9 mouse cellular contexts compared by ENCODE assay signal in the genomic region with DNA sequence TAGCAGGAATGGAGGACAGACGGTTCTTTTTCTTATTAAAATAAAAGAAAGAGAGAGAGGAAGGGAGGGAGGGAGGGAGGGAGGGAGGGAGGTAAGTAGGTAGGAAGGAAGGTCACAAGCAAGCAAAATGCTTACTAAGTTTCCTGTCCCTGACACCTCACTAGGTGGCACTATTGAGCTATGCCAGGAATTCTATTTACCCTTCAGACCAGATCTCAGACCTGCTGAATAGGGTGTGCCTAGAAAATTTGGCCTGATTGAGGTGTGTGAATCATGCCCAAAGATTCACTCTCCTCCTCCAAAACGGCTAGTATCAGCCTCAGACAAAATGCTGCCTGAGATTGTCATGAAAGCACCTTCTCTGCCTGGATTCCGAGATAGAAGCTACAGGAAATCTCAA. TPM values are rescaled to one million over a fixed set of nuclear protein-coding genes. Genes with fewer than 3 reads are reported as not detected.
A peak's percentile ranks its signal among the peaks of the same experiment; 100 is the strongest.
DNase-seq lines count a peak whose midpoint lies in the region; ATAC-seq and TF ChIP-seq lines count a peak whose summit lies in the region.
"Had no signal": no experiment of that assay in that cellular context is flagged by ENCODE, and none has a peak within 500 bp of the region (broad histone marks: within the 10 kb centered on the region; RNA-seq: fewer than 3 reads in every experiment).

No protein-coding gene starts in this region.

- no peak overlapping the region for H3K4me3 ChIP-seq in heart, embryonic 11.5 days (ENCODE audit: low read depth, low read length)
- H3K4me3 ChIP-seq in forebrain, embryonic 12.5 days (replicated peaks) = no peak overlapping the region
- H3K4me3 ChIP-seq in liver, postnatal 0 days (ENCODE audit: low read depth, low read length) = no peak overlapping the region
- H3K4me3 ChIP-seq: limb, embryonic 13.5 days had no signal

- H3K36me3 ChIP-seq in heart, embryonic 11.5 days (ENCODE audit: control insufficient read depth, insufficient read depth, low read length) = no peaks in the 10 kb centered on the region
- H3K36me3 ChIP-seq in forebrain, embryonic 12.5 days (replicated peaks) = no peaks in the 10 kb centered on the region
- H3K36me3 ChIP-seq in liver, postnatal 0 days (replicated peaks; ENCODE audit: insufficient read depth, low read length) = no peaks in the 10 kb centered on the region
- H3K36me3 ChIP-seq: limb, embryonic 13.5 days had no signal

- H3K4me1 ChIP-seq in heart, embryonic 11.5 days (ENCODE audit: control insufficient read depth, insufficient read depth, low read length) = no peaks in the 10 kb centered on the region
- no peaks in the 10 kb centered on the region for H3K4me1 ChIP-seq in forebrain, embryonic 12.5 days
- no peaks in the 10 kb centered on the region for H3K4me1 ChIP-seq in liver, postnatal 0 days (ENCODE audit: insufficient read depth)
- H3K4me1 ChIP-seq: limb, embryonic 13.5 days had no signal

- no peaks in the 10 kb centered on the region for H3K9me3 ChIP-seq in heart, embryonic 11.5 days (replicated peaks; ENCODE audit: control insufficient read depth, low read length)
- no peaks in the 10 kb centered on the region for H3K9me3 ChIP-seq in forebrain, embryonic 12.5 days
- H3K9me3 ChIP-seq in liver, postnatal 0 days (ENCODE audit: low read length) = no peaks in the 10 kb centered on the region
- H3K9me3 ChIP-seq: limb, embryonic 13.5 days had no signal

- peaks cover 2% of the 10 kb centered on the region; the same call in 1 of the 2 replicates for H3K27me3 ChIP-seq in heart, embryonic 11.5 days (ENCODE audit: control insufficient read depth, insufficient read depth, low read length)
- peaks cover 10% of the 10 kb centered on the region; the same call in 1 of the 2 replicates for H3K27me3 ChIP-seq in forebrain, embryonic 12.5 days
- H3K27me3 ChIP-seq in liver, postnatal 0 days (ENCODE audit: insufficient read depth, low read length) = peaks cover 2% of the 10 kb centered on the region; the same call in 1 of the 2 replicates

- peak; percentile 81 for DNase-seq in heart, adult 11 months
- DNase-seq in CD4-positive, CD25-positive, alpha-beta regulatory T cell, adult 2 months (ENCODE audit: low read depth, low spot score) = peak; percentile 70
- DNase-seq in c-Kit-positive CD71-negative TER-119-negative erythroid progenitor cells, embryonic 14.5 days (ENCODE audit: low read depth) = peak; percentile 37
- DNase-seq in kidney, postnatal 10 days = peak; percentile 52
- peak; percentile 31 for DNase-seq in liver, postnatal 0 days
- DNase-seq in right cerebral cortex, postnatal 25 days = peak; percentile 4

- 33% methylated on average over 3 of the region's 3 CpGs for WGBS in heart, embryonic 11.5 days (ENCODE audit: insufficient replicate concordance)
- 35% methylated on average over 3 of the region's 3 CpGs for WGBS in forebrain, embryonic 12.5 days
- 33% methylated on average over 3 of the region's 3 CpGs for WGBS in liver, postnatal 0 days (ENCODE audit: insufficient replicate concordance)

- H3K4me2 ChIP-seq in heart, embryonic 11.5 days = no peak overlapping the region
- no peak overlapping the region for H3K4me2 ChIP-seq in forebrain, embryonic 12.5 days
- H3K4me2 ChIP-seq in liver, postnatal 0 days (ENCODE audit: low read depth, low read length) = no peak overlapping the region
- H3K4me2 ChIP-seq: limb, embryonic 13.5 days had no signal

- peak; percentile 86 for TF ChIP-seq CTCF in liver, postnatal 0 days (IDR thresholded peaks at IDR 0.05; ENCODE audit: low read depth)

- H3K9ac ChIP-seq in heart, embryonic 11.5 days (ENCODE audit: low read depth, low read length) = no peak overlapping the region
- no peak overlapping the region for H3K9ac ChIP-seq in forebrain, embryonic 12.5 days
- H3K9ac ChIP-seq in liver, postnatal 0 days (replicated peaks) = no peak overlapping the region
- H3K9ac ChIP-seq: limb, embryonic 13.5 days had no signal

- no peak for ATAC-seq in heart, embryonic 11.5 days (replicated peaks; ENCODE audit: insufficient number of reproducible peaks, low FRiP score, low TSS enrichment)
- ATAC-seq in forebrain, embryonic 12.5 days (ENCODE audit: low FRiP score) = 0 out of 2 replicates have a peak, but pooled peaks have one; percentile 58
- peak; percentile 40; the same call in 1 of the 2 replicates for ATAC-seq in liver, postnatal 0 days

- H3K27ac ChIP-seq in heart, embryonic 11.5 days (ENCODE audit: low read depth, low read length) = no peak overlapping the region
- H3K27ac ChIP-seq in forebrain, embryonic 12.5 days = no peak overlapping the region
- H3K27ac ChIP-seq in liver, postnatal 0 days (ENCODE audit: low read depth) = no peak overlapping the region
- H3K27ac ChIP-seq: limb, embryonic 13.5 days had no signal

- no peak for TF ChIP-seq EP300 in liver, postnatal 0 days (IDR thresholded peaks at IDR 0.05; ENCODE audit: low read depth)

RNA-seq across cellular contexts. Expression of gene Ace2, which starts 44.7 kb away (rescaled TPM):
- 0.11 TPM in 1 of 2 replicates, not detected in the other for polyA plus RNA-seq in heart, embryonic 11.5 days (2014; fragmentation: Nextera tagmentation; extraction: Ambion mirVana)
- 0.08 and 0.22 TPM in 2 replicates for polyA plus RNA-seq in forebrain, embryonic 12.5 days (2016; fragmentation: Nextera tagmentation; extraction: Ambion mirVana)
- polyA plus RNA-seq in liver, postnatal 0 days (2015; fragmentation: Nextera tagmentation; extraction: Ambion mirVana) = 0.20 and 0.23 TPM in 2 replicates

Comparison
In these comparisons a context has a peak if more than half of its experiments do, and no peak if none do; other contexts are left out.
1. DNase-seq: peak in every context shown above with its lines; median percentile 81 in heart, adult 11 months; 70 in CD4-positive, CD25-positive, alpha-beta regulatory T cell, adult 2 months; 52 in kidney, postnatal 10 days; 37 in c-Kit-positive CD71-negative TER-119-negative erythroid progenitor cells, embryonic 14.5 days; 31 in liver, postnatal 0 days; 4 in right cerebral cortex, postnatal 25 days.